Mouse (Mus musculus) ZHBTc4 (cell line): ENCODE measurements around the gene Zmym4.

Experiments
- DNase-seq: peaks from one replicate; pipeline ENCODE4 v3.0.0-alpha.2; 2011; ENCODE audit warnings: low read depth, low spot score

Zmym4 gene

DNA sequence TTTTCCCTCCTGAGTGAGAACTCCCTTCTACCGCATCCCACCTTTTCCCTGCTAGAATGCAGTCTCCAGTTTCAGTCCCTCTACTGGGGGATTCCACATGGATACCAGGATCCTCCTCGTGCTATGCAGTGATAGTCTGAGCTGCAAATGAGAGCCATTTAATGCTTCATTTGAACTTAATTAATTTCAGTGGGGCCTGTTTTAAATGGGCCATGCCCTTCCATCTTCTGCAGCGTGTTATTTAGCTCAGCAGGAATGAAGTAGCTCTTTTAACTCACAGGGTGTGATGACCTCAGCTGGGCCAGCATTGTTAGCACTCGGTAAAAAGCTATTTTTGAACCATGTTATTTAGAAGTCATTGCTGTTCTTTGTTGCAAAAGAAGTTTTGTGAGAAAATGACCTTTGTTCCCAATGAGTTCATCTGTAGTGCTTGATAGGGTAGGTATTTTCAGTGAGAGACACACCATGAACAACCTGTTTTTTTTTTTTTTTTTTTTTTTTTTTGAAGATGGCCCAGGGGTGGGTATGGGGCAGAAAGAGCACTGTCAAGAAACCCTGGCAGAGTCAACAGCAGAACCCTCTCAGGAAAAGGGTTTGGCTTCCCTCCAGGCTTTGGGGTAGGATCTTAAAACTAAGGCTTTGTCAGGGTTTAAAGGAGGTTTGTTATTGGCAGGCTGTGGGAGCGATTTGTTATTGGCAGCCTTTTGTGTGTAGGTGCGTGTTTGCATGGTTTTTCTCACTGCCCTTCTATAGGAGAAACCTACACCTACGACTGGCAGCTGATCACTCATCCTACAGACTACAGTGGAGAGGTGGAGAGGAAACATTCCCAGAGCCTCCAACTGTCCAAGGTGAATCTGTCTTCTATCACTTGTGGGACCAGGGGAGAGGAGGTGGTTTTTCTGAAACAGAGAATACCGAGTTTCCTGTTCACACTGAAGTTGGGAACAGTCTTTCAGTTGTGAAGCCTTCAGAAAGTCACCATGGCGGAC is 144.7 kb downstream of the Zmym4 start:
- no peak for DNase-seq

DNA sequence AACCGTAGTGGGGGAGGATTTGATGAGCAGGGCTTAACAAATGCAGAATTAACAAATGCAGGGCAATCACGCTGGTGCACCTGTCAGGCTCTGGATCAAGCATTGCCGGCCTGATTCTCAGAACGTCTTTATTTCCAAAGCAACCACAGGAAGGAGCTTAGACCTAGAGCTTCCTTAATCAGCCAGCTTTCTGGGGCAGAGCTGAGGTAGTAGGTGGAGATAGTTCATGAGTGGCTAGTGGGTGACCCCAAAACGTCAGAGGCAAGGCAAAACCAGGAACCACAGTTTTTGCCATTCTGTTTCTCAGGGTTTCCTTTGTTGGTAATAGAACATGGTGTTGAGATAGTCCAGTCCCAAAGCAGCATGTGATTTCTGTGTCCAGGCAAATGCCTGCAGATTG is 153.1 kb downstream of the Zmym4 start:
- DNase-seq, result no peak

DNA sequence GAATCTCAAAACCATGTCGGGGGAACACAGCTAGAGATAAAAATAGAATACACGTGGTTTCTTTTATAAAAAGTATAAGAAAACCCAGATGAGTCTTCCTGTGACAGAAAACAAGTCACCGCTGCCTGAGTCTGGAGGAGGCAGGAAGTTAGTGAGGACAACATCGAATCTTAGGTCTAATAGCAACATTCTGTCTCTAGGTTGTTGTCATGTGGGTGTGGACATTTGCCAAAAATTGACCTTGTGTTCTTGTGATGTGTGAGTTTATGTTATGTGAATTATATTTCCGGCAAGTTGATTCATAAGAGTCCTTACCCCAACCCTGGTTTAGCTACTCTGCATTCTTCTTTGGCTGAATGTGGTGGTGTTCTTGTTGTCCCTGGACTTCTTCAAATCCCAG is 154.7 kb downstream of the Zmym4 start:
- DNase-seq, result no peak
